Comparison of ENCODE assay signal across 16 mouse cellular contexts in the genomic region with DNA sequence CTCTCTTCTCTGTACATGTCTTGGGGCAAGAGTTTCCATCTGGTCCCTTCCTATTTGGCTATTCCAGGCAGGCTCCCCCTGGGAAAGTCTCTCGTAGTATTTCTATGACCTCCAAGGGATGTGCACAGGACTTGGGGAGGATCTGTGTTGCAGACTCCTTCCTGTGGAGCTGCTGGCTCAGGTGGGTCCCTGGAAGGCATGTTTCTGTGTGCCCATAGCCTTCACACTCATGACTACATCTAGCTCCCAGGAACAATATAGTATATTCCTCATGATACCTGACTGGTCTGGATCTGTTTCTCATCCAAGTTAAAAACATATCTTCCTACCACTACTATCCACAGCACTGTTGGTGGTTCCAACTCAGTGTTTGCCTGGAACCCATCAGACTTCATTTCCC. TPM values are rescaled to one million over a fixed set of nuclear protein-coding genes. Genes with fewer than 3 reads are reported as not detected.
DNase-seq lines count a peak whose midpoint lies in the region; ATAC-seq and TF ChIP-seq lines count a peak whose summit lies in the region.
"Had no signal": no experiment of that assay in that cellular context is flagged by ENCODE, and none has a peak within 500 bp of the region (broad histone marks: within the 10 kb centered on the region; RNA-seq: fewer than 3 reads in every experiment).

No protein-coding gene starts in this region.

- no peaks in the 10 kb centered on the region for H3K9me3 ChIP-seq in heart, embryonic 13.5 days
- H3K9me3 ChIP-seq in heart, embryonic 10.5 days = no peaks in the 10 kb centered on the region
- H3K9me3 ChIP-seq in lung, embryonic 14.5 days (ENCODE audit: low read depth, low read length) = no peaks in the 10 kb centered on the region
- no peaks in the 10 kb centered on the region for H3K9me3 ChIP-seq in embryonic facial prominence, embryonic 14.5 days (ENCODE audit: control insufficient read depth, low read length)
- no peaks in the 10 kb centered on the region for H3K9me3 ChIP-seq in stomach, embryonic 15.5 days
- H3K9me3 ChIP-seq: forebrain, embryonic 15.5 days had no signal

- H3K4me3 ChIP-seq in heart, embryonic 13.5 days = no peak overlapping the region
- H3K4me3 ChIP-seq in heart, embryonic 10.5 days = no peak overlapping the region
- no peak overlapping the region for H3K4me3 ChIP-seq in lung, embryonic 14.5 days (ENCODE audit: low read depth, low read length)
- H3K4me3 ChIP-seq in embryonic facial prominence, embryonic 14.5 days (ENCODE audit: low read depth, low read length) = no peak overlapping the region
- no peak overlapping the region for H3K4me3 ChIP-seq in stomach, embryonic 15.5 days (replicated peaks)
- H3K4me3 ChIP-seq: forebrain, embryonic 15.5 days had no signal

- H3K4me2 ChIP-seq in heart, embryonic 13.5 days = no peak overlapping the region
- no peak overlapping the region for H3K4me2 ChIP-seq in lung, embryonic 14.5 days
- H3K4me2 ChIP-seq in embryonic facial prominence, embryonic 14.5 days (ENCODE audit: low read depth, low read length) = no peak overlapping the region
- no peak overlapping the region for H3K4me2 ChIP-seq in stomach, embryonic 15.5 days
- H3K4me2 ChIP-seq: forebrain, embryonic 15.5 days had no signal

- DNase-seq in heart, embryonic 10.5 days (ENCODE audit: low spot score) = no peak
- DNase-seq in lung, embryonic 14.5 days = no peak
- no peak for DNase-seq in lung, postnatal 14 days
- DNase-seq in embryonic facial prominence, embryonic 14.5 days (ENCODE audit: low spot score) = no peak
- no peak for DNase-seq in spleen, postnatal 10 days (ENCODE audit: low spot score in 2 of 2)
- DNase-seq in cerebellum, postnatal 14 days = no peak
- DNase-seq: adrenal gland, postnatal 10 days; B cell, adult 2 months; cerebellum, adult 11-12 months; cerebellum, adult 9-10 months; cerebellum, postnatal 36 days; gastrocnemius, postnatal 36 days; heart, adult 18-20 months had no signal

- H3K36me3 ChIP-seq in heart, embryonic 13.5 days = peaks cover 26% of the 10 kb centered on the region
- H3K36me3 ChIP-seq in heart, embryonic 10.5 days = peaks cover 14% of the 10 kb centered on the region
- H3K36me3 ChIP-seq in lung, embryonic 14.5 days (ENCODE audit: insufficient read depth) = peaks cover 8% of the 10 kb centered on the region
- H3K36me3 ChIP-seq in embryonic facial prominence, embryonic 14.5 days (ENCODE audit: control insufficient read depth, insufficient read depth, low read length) = peaks cover 4% of the 10 kb centered on the region; the same call in 1 of the 2 replicates
- peaks cover 2% of the 10 kb centered on the region; the same call in 1 of the 2 replicates for H3K36me3 ChIP-seq in stomach, embryonic 15.5 days

- H3K27me3 ChIP-seq in heart, embryonic 13.5 days (replicated peaks) = no peaks in the 10 kb centered on the region
- no peaks in the 10 kb centered on the region; the same call in 1 of the 2 replicates for H3K27me3 ChIP-seq in heart, embryonic 10.5 days (ENCODE audit: insufficient read depth, poor library complexity, severe bottlenecking)
- H3K27me3 ChIP-seq in lung, embryonic 14.5 days (ENCODE audit: insufficient read depth, low read length) = no peaks in the 10 kb centered on the region
- no peaks in the 10 kb centered on the region for H3K27me3 ChIP-seq in embryonic facial prominence, embryonic 14.5 days (replicated peaks; ENCODE audit: control insufficient read depth, insufficient read depth, low read length)
- no peaks in the 10 kb centered on the region for H3K27me3 ChIP-seq in stomach, embryonic 15.5 days (replicated peaks)
- H3K27me3 ChIP-seq: forebrain, embryonic 15.5 days had no signal

- peaks cover 23% of the 10 kb centered on the region for H3K4me1 ChIP-seq in heart, embryonic 13.5 days
- peaks cover 22% of the 10 kb centered on the region for H3K4me1 ChIP-seq in heart, embryonic 10.5 days
- H3K4me1 ChIP-seq in lung, embryonic 14.5 days (ENCODE audit: insufficient read depth) = no peaks in the 10 kb centered on the region
- H3K4me1 ChIP-seq in embryonic facial prominence, embryonic 14.5 days (ENCODE audit: control insufficient read depth, insufficient read depth, low read length) = 0 out of 2 replicates have a peak, but pooled peaks cover 9% of the 10 kb centered on the region
- H3K4me1 ChIP-seq in stomach, embryonic 15.5 days = no peaks in the 10 kb centered on the region
- H3K4me1 ChIP-seq: forebrain, embryonic 15.5 days had no signal

- no peak overlapping the region; the same call in 1 of the 2 replicates for H3K27ac ChIP-seq in heart, embryonic 13.5 days (replicated peaks)
- no peak overlapping the region for H3K27ac ChIP-seq in heart, embryonic 10.5 days
- H3K27ac ChIP-seq in lung, embryonic 14.5 days (ENCODE audit: low read depth) = no peak overlapping the region
- H3K27ac ChIP-seq in embryonic facial prominence, embryonic 14.5 days (replicated peaks; ENCODE audit: low read depth, low read length) = peak overlapping the region; percentile 25; the same call in 1 of the 2 replicates
- H3K27ac ChIP-seq in stomach, embryonic 15.5 days = peak overlapping the region; percentile 59
- H3K27ac ChIP-seq: forebrain, embryonic 15.5 days had no signal

- TF ChIP-seq CTCF in lung, embryonic 14.5 days (IDR thresholded peaks at IDR 0.05; ENCODE audit: low read depth) = no peak

- no peak for ATAC-seq in heart, embryonic 13.5 days (ENCODE audit: extremely low read depth, insufficient number of reproducible peaks, low FRiP score, low TSS enrichment)
- 0 out of 2 replicates have a peak, but pooled peaks have one; percentile 6 for ATAC-seq in lung, embryonic 14.5 days (ENCODE audit: insufficient read depth)
- no peak for ATAC-seq in embryonic facial prominence, embryonic 14.5 days (ENCODE audit: low read depth)
- no peak for ATAC-seq in stomach, embryonic 15.5 days (ENCODE audit: insufficient read depth, low FRiP score, low read depth)
- ATAC-seq: forebrain, embryonic 15.5 days had no signal

- 71% methylated on average over 1 of the region's 1 CpGs for WGBS in heart, embryonic 13.5 days
- 87% methylated on average over 1 of the region's 1 CpGs for WGBS in heart, embryonic 10.5 days
- WGBS in lung, embryonic 14.5 days = 79% methylated on average over 1 of the region's 1 CpGs
- WGBS in embryonic facial prominence, embryonic 14.5 days = 41% methylated on average over 1 of the region's 1 CpGs
- WGBS in stomach, embryonic 15.5 days = 88% methylated on average over 1 of the region's 1 CpGs

- H3K9ac ChIP-seq in heart, embryonic 13.5 days = 0 out of 2 replicates have a peak overlapping the region, but pooled peaks have one; percentile 25
- H3K9ac ChIP-seq in lung, embryonic 14.5 days = no peak overlapping the region
- H3K9ac ChIP-seq in embryonic facial prominence, embryonic 14.5 days (ENCODE audit: low read depth, low read length) = no peak overlapping the region
- H3K9ac ChIP-seq in stomach, embryonic 15.5 days = no peak overlapping the region
- H3K9ac ChIP-seq: forebrain, embryonic 15.5 days had no signal

RNA-seq across cellular contexts. Expression of a gene that starts 0.7 kb away (rescaled TPM):
- polyA plus RNA-seq in heart, embryonic 13.5 days (2015; fragmentation: Nextera tagmentation; extraction: Ambion mirVana) = 0.24 and 0.33 TPM in 2 replicates
- polyA plus RNA-seq in heart, embryonic 10.5 days (2016; fragmentation: Nextera tagmentation; extraction: Ambion mirVana) = 0.11 and 0.20 TPM in 2 replicates
- polyA plus RNA-seq in lung, embryonic 14.5 days (2014; fragmentation: Nextera tagmentation; extraction: Ambion mirVana) = 0.11 and 0.17 TPM in 2 replicates
- 2.5 and 3.7 TPM in 2 replicates for polyA plus RNA-seq in embryonic facial prominence, embryonic 14.5 days (2014; fragmentation: Nextera tagmentation; extraction: Ambion mirVana)
- polyA plus RNA-seq in stomach, embryonic 15.5 days (2015; fragmentation: Nextera tagmentation; extraction: Ambion mirVana) = 0.71 and 1.1 TPM in 2 replicates

RNA-seq across cellular contexts. Expression of a gene that starts 20.0 kb away (rescaled TPM):
- polyA plus RNA-seq in heart, embryonic 13.5 days (2015; fragmentation: Nextera tagmentation; extraction: Ambion mirVana) = 80.0 and 82.9 TPM in 2 replicates
- polyA plus RNA-seq in heart, embryonic 10.5 days (2016; fragmentation: Nextera tagmentation; extraction: Ambion mirVana) = 101 and 104 TPM in 2 replicates
- polyA plus RNA-seq in lung, embryonic 14.5 days (2014; fragmentation: Nextera tagmentation; extraction: Ambion mirVana) = 78.2 and 79.1 TPM in 2 replicates
- 89.2 and 103 TPM in 2 replicates for polyA plus RNA-seq in embryonic facial prominence, embryonic 14.5 days (2014; fragmentation: Nextera tagmentation; extraction: Ambion mirVana)
- 92.7 and 103 TPM in 2 replicates for polyA plus RNA-seq in stomach, embryonic 15.5 days (2015; fragmentation: Nextera tagmentation; extraction: Ambion mirVana)

RNA-seq across cellular contexts. Expression of a gene that starts 32.5 kb away (rescaled TPM):
- polyA plus RNA-seq in heart, embryonic 13.5 days (2015; fragmentation: Nextera tagmentation; extraction: Ambion mirVana) = 47.3 and 49.3 TPM in 2 replicates
- polyA plus RNA-seq in heart, embryonic 10.5 days (2016; fragmentation: Nextera tagmentation; extraction: Ambion mirVana) = 19.3 and 24.4 TPM in 2 replicates
- polyA plus RNA-seq in lung, embryonic 14.5 days (2014; fragmentation: Nextera tagmentation; extraction: Ambion mirVana) = 123 and 138 TPM in 2 replicates
- polyA plus RNA-seq in embryonic facial prominence, embryonic 14.5 days (2014; fragmentation: Nextera tagmentation; extraction: Ambion mirVana) = 17.0 and 20.7 TPM in 2 replicates
- 50.8 and 52.4 TPM in 2 replicates for polyA plus RNA-seq in stomach, embryonic 15.5 days (2015; fragmentation: Nextera tagmentation; extraction: Ambion mirVana)

RNA-seq across cellular contexts. Expression of a gene that starts 56.3 kb away (rescaled TPM):
- polyA plus RNA-seq in heart, embryonic 13.5 days (2015; fragmentation: Nextera tagmentation; extraction: Ambion mirVana) = 0.37 and 0.48 TPM in 2 replicates
- polyA plus RNA-seq in heart, embryonic 10.5 days (2016; fragmentation: Nextera tagmentation; extraction: Ambion mirVana) = 0.17 and 1.3 TPM in 2 replicates
- 0.55 and 1.3 TPM in 2 replicates for polyA plus RNA-seq in lung, embryonic 14.5 days (2014; fragmentation: Nextera tagmentation; extraction: Ambion mirVana)
- polyA plus RNA-seq in embryonic facial prominence, embryonic 14.5 days (2014; fragmentation: Nextera tagmentation; extraction: Ambion mirVana) = 3.6 and 5.8 TPM in 2 replicates
- 2.2 and 3.0 TPM in 2 replicates for polyA plus RNA-seq in stomach, embryonic 15.5 days (2015; fragmentation: Nextera tagmentation; extraction: Ambion mirVana)

RNA-seq across cellular contexts. Expression of a gene that starts 58.2 kb away (rescaled TPM):
- 0.44 and 0.47 TPM in 2 replicates for polyA plus RNA-seq in heart, embryonic 13.5 days (2015; fragmentation: Nextera tagmentation; extraction: Ambion mirVana)
- polyA plus RNA-seq in heart, embryonic 10.5 days (2016; fragmentation: Nextera tagmentation; extraction: Ambion mirVana) = 0.09 TPM in 1 of 2 replicates, not detected in the other
- 0.20 and 0.51 TPM in 2 replicates for polyA plus RNA-seq in lung, embryonic 14.5 days (2014; fragmentation: Nextera tagmentation; extraction: Ambion mirVana)
- polyA plus RNA-seq in embryonic facial prominence, embryonic 14.5 days (2014; fragmentation: Nextera tagmentation; extraction: Ambion mirVana) = 0.17 TPM in 1 of 2 replicates, not detected in the other
- polyA plus RNA-seq in stomach, embryonic 15.5 days (2015; fragmentation: Nextera tagmentation; extraction: Ambion mirVana) = 0.14 TPM in 1 of 2 replicates, not detected in the other

Comparison
In these comparisons a context has a peak if more than half of its experiments do, and no peak if none do; other contexts are left out.
1. H3K27ac ChIP-seq: peak in embryonic facial prominence, embryonic 14.5 days (single experiment) and stomach, embryonic 15.5 days (single experiment); none in heart, embryonic 13.5 days (single experiment), heart, embryonic 10.5 days (single experiment) and lung, embryonic 14.5 days (single experiment).